Mouse (Mus musculus) splenic B cell, adult 2 months (primary cell): Measurements from ENCODE around the gene Ncbp2.
"Not testable (repeated sequence)": the region's sequence is repeated elsewhere in the genome, so short reads cannot be mapped to it uniquely, and the experiment has no call there.

ENCODE experiments used
- DNase-seq: peaks from one replicate; pipeline ENCODE4 v3.0.0-alpha.2; 2011; ENCODE audit warnings: low read depth, low spot score
- H3K27me3 ChIP-seq: 2 replicates; pipeline ENCODE4 v1.6.1; 2012; ENCODE audit warnings: mild to moderate bottlenecking, low read length, moderate library complexity, mixed read lengths; ENCODE audit not compliant: control insufficient read depth, poor library complexity, insufficient read depth, severe bottlenecking
- H3K36me3 ChIP-seq: 2 replicates; pipeline ENCODE4 v1.6.1; 2012; ENCODE audit warnings: mild to moderate bottlenecking, low read length, moderate library complexity, mixed read lengths; ENCODE audit not compliant: control insufficient read depth, poor library complexity, insufficient read depth, severe bottlenecking

Gene Ncbp2

DNA sequence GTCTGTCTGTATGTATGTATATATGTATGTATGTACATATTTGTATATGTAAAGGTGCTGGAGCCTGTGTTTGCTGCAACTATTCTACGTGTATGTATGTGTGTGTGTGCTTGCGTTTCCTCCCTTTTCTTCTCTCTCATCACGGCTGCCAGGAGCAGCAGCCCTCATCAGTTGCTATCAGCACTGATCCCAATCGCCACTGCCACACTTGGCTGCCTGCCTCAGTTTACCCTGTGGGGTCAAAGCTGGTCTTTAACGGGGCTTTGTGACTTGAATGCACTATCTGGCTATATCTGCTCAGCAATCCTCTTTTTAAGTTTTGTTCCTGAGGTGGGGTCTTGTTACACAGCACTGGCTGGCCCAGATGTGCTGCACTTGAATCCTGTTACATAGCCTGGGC is 20.9 kb upstream of the Ncbp2 start:
- no peaks in the 10 kb centered on the region for H3K27me3 ChIP-seq
- DNase-seq: no peak
- H3K36me3 ChIP-seq: no peaks in the 10 kb centered on the region

DNA sequence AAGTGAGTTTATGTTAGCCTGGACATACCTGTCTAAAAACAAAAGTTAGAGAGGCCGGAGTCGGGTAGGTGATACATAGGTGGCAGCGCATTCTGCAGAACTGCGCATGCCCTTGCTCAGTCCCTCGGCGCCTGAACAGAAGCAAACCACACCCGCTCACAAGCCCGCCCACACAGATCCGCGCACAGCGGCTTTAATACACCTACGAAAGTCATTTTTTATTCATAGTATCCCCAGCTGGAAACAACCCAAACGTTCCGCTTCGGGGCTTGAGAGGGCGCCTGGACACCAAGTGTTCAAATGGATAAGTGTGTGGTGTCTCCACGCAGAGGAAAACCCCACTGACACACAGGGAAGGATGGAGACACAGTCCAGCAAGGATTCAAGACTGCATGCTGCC is 17.0 kb upstream of the Ncbp2 start:
- no peaks in the 10 kb centered on the region for H3K36me3 ChIP-seq
- DNase-seq: no peak
- no peaks in the 10 kb centered on the region for H3K27me3 ChIP-seq

DNA sequence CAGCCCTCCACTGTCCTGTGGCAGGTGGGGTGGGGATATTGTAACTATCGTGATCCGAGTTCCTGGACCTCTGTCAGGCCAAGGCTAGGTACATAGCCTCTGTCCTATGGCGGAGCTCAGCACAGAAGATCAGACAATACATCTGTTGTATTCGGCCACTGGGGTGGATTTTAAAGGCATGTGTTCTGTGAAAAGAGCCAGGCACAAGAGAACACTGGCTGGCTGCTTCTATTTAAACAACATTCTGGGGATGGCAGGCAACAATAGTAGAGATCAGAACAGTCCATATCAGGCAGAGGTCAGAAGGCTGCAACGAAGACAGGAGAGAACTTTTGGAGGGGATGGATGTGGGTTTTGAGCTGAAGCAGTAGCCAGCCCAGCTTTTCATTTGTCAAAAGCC is 16.1 kb upstream of the Ncbp2 start:
- Histone ChIP-seq H3K27me3 (no peaks in the 10 kb centered on the region), H3K36me3 (no peaks in the 10 kb centered on the region)
- no peak for DNase-seq

DNA sequence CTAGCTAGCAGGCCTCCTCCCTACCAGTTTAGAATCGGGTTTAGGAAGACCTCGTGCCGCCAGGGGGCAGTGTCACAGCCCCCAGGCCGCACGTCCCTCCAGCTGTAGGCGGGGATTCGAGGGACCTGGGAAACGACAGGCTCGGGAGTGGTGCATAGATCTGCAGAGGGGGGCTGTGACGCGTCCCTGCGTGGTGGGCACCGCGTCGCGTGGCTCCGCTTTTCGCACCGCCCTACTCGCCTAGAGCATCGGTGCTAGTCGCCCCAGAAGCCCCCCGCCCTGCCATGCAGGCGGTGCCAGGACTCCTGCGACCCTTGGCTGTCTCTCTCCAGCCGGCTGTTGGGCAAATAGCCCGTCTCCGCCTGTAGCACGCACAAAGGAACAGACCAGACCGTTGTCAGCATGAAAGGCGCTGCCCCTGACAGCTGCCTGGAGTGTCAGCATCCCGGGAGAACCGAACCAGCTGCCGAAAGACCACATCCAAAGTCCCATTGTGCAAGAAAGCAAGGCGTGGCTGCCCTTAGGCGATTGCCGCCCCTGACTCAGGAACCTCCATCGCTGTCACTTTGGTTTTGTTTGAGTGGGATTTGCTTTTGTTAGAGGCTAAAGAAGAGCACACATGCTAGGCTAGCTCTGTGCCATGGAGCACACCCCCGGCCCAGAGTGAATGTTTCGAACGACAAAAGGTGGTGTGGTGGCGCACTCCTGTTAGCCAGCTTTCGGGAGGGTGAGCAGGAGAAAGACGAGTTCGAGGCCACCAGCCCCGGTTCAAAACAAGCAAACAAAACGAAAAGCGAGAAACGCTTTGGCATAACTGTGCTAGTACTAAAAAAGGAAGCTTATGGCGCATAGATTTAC is 15.2 kb upstream of the Ncbp2 start:
- H3K27me3 ChIP-seq: no peaks in the 10 kb centered on the region
- no peaks in the 10 kb centered on the region for H3K36me3 ChIP-seq
- DNase-seq: peak; percentile 83

DNA sequence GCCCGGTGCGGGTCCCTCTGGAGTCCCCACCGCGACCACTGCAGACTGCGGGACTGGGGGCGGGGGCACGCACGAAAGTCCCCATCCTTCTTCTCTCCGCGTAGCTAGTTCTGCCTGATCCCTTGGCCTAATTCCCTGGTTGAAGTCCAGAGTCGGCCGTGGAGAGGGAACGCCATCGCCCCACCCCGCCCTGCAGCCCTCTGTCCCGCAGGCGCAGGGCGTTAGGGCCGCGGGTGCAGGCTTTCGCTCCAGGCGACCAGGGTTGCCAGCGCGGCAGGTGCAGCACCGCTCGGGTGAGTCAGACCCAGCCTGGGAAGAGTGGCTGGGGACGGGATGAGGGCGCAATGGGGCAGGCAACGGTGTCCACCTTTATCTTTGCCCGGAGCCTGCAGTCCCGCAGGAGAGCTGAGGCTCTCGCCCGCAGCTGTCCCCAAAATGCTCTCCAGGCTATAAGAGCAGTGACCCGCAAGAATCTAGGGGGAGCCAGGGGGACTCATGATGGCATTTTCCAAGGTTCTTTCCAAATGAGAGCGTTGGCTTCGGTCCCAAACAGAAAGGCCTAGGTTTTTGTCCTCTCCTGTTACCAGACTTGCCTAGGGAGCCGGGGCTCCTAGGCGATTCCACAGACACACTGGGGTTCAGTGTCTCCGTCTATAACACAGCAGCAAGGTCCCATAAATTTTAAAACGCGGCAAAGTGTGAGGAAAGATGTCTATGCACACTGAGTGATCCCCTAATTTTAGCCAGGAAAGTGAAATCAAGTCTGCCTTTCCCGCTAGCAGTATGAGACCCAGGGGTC is 14.4 kb upstream of the Ncbp2 start, which contains the start of gene Pigz:
Gene Pigz (plus strand): TSS at position 101 of the 799 bp plus-strand sequence.
- no peak for DNase-seq
- Histone ChIP-seq H3K27me3 (no peaks in the 10 kb centered on the region), H3K36me3 (no peaks in the 10 kb centered on the region)

DNA sequence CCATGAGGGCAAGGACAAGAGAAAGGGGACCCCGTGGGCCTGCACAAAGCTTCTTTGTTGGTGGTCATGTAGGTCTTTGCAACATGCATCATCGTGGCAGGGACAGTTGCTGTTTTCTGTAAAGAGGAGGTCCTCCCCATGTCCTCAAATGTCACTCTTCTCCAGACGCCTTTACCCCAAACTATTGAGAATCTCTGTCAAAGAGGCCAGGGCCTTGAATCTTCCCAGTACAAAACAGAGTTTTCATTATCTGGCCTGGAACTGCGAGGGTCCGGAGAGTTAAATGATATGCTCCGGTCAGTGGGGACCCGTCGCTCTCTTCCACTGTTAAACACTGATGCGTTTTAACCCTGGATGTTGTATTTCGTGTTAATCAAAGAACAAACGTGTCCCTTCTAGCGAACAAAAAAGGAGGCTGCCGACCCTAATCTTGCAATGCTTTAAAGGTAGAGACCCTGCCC is 13.7 kb upstream of the Ncbp2 start:
- Histone ChIP-seq H3K36me3 (no peaks in the 10 kb centered on the region), H3K27me3 (no peaks in the 10 kb centered on the region)
- DNase-seq: no peak

DNA sequence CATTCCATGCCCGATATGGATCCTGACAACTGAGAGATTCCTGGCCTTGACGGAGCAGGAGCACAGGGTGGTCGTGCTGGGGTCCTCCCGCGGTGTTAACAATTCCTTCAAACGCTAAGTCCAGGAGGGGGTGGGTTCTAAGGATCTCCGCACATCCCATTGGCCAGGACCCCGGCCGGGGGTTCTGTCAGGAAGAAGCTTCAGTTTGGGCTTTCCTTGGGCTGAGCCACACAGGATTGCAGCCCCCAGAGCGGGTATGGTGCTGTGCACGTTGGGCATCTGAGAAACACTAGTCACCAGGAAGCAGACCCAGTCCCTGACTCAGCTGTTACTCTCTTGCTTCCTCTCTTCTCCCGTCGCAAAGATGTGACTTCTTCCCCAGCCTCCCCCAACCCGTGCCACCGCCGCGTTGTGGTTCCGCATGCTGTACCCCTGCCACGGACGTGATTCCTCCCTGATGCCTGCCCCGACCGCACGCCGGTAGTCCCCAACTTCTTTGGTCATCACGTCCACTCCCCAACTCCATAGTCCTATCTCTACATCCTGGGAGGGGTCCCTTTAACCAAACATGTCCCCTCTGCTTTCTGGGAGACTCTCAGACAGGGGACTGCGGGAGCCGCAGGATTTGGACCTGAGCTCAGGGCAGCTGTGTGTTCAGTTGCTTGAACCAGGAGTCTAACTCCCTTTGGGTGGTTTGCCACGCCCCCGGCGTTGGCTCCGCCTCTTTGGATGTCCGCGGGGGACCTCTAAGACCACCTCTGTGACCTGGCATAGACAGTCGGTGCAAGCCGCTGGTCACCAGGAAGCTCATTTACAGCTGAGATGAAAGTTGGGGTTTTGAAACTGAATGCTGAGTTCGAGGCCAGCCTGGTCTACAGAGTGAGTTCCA is 13.0 kb upstream of the Ncbp2 start:
- peak; percentile 46 for DNase-seq
- no peaks in the 10 kb centered on the region for H3K27me3 ChIP-seq
- no peaks in the 10 kb centered on the region for H3K36me3 ChIP-seq

DNA sequence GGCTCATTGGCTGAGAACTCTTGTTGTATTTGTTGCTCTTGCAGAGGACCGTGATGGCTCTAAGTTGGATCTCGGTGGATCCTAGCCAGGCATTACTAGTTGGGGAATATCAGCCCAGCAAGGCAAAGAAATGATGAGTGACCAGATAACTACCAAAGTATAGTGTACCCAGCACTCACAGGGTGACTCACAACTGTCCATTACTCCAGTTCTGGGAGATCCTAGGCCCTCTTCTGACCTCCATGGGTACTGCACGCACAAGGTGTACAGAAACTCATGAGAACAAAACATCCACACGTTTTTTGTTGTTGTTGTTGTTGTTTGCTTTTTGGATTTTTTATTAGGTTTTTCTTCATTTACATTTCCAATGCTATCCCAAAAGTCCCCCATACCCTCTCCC is 11.7 kb upstream of the Ncbp2 start:
- DNase-seq: no peak
- Histone ChIP-seq H3K36me3 (no peaks in the 10 kb centered on the region), H3K27me3 (no peaks in the 10 kb centered on the region)

DNA sequence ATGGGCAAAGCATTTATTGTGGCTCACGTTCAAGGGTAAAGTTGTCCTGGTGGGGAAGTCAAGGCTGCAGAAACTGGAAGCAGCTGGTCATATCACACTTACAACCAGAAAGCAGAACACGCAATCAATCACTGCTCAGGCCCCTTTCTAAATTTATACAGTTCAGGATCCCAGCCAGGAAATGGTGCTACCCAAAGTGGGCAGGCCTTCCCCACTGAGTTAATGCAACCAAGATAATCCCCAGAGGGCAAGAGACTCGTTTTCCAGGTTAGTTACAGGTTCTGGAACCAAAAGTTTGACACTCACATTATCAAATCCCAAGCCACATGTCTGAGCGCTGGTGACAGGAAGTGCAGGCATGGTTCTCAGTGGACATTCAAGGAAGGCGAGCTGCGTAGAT is 9.5 kb upstream of the Ncbp2 start:
- no peak for DNase-seq
- no peaks in the 10 kb centered on the region for H3K36me3 ChIP-seq
- H3K27me3 ChIP-seq: no peaks in the 10 kb centered on the region

DNA sequence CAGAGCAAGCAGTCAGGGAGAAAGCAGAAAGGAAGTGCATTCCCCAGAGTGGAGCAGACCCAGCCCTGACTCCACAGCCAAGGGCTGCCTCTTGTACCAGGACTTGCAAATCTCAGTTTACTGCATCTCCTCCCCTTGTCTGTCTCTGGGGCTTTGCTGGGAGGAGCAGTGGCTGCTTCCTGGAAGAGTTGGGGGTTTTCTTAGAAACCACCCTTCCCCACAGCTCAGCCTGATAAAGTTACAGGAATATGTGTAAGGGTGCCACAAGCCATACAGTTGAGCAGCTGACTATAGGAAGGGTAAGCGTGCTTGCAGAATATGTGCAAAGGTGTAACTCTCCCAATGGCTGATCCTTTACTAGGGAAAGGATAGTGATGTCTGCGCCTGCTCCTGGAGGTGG is 7.7 kb upstream of the Ncbp2 start:
- Histone ChIP-seq H3K36me3 (no peaks in the 10 kb centered on the region), H3K27me3 (no peaks in the 10 kb centered on the region)
- DNase-seq: no peak

DNA sequence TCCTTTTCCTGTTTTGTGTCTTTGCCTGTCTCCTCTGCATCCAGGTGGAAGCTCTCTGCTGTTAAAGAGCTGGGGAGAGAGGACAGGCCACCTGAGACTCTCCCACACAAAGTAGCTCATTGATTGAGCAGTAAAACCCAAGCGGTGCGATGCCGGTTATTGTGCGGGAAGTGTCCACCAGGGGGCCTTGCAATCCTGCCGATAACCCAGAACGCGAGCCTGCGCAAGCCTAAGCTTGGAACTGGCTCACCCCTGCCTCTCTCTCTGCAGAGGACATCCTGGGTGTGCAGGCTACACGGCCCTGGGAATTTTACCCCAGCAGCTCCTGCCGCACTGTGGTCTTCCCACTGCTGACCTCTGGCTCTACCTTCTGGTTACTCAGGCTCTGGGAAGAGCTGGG is 4.3 kb upstream of the Ncbp2 start:
- H3K36me3 ChIP-seq: no peaks in the 10 kb centered on the region
- H3K27me3 ChIP-seq: no peaks in the 10 kb centered on the region
- peak; percentile 80 for DNase-seq

DNA sequence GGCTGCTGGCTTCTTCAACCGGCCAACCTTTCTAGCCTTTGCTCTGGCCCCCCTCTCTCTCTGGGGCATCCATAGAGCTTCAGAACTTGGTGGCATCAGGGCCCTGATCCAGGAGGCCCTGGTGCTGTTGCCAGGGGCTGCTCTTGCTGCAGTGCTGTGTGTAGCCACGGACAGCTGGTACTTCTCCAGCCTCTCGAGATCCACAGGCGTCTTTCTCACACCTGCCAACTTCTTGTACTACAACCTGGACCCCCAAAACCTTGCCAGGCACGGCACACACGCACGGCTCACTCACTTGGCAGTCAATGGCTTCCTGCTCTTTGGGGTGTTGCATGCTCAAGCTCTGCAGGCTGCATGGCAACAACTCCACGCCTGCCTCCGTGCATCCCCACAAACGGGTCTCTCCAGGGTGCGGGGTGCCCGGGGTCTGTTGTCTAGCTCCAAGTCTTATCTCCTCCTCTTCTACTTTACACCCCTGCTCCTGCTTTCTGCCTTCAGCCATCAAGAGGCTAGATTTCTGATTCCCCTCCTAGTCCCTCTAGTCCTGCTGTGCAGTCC is 3.5 kb upstream of the Ncbp2 start:
- no peak for DNase-seq
- no peaks in the 10 kb centered on the region for H3K27me3 ChIP-seq
- no peaks in the 10 kb centered on the region for H3K36me3 ChIP-seq

DNA sequence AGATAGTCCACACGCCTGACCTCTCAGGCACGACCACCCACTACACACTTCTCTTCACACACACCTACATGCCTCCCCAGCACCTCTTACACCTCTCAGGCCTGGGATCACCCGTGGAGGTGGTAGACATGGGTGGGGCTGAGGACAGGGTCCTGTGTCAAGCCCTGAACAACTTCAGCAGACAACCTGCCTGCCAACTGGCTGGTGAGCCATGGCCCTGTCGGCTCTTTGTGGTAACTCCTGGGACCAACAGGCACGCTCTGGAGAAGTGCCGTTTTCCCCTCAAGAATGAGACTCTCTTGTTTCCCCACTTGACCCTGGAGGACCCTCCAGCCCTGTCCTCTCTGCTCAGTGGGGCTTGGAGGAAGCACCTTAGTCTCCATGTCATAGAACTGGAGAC is 2.9 kb upstream of the Ncbp2 start:
- no peak for DNase-seq
- Histone ChIP-seq H3K36me3 (no peaks in the 10 kb centered on the region), H3K27me3 (no peaks in the 10 kb centered on the region)

DNA sequence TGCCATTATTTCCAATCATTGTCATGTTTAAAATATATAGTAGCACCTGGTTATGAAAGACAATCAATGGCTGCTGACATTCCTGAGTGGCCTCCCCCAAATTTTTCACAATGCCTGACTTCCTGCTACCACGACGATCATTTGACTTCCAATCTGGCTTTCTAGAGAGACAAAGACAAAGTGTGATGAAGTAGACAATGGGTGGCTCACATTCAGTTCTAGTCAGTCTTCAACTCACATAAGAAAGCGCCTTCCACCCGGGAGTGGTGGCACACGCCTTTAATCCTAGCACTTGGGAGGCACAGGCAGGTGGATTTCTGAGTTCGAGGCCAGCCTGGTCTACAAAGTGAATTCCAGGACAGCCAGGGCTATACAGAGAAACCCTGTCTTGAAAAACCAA is 2.3 kb upstream of the Ncbp2 start:
- H3K27me3 ChIP-seq, DNase-seq: not testable (repeated sequence)

More for the DNA sequence above, 2.3 kb upstream of the Ncbp2 start:
- not testable (repeated sequence) for H3K36me3 ChIP-seq
